Mouse (Mus musculus) ZHBTc4 (cell line): ENCODE data around the gene Abcb8.

Experiments
- DNase-seq: peaks from one replicate; pipeline ENCODE4 v3.0.0-alpha.2; 2011; ENCODE audit warnings: low read depth, low spot score

The Abcb8 gene

GRCm38 (mm10) chr5:24366426-24366825, 27.0 kb upstream of the Abcb8 start:
- no peak for DNase-seq

- DNase-seq = no peak
Measured at GRCm38 (mm10) chr5:24369767-24370166, 23.7 kb upstream of the Abcb8 start.

- DNase-seq = no peak
Measured at GRCm38 (mm10) chr5:24373807-24374206, 19.7 kb upstream of the Abcb8 start.

- DNase-seq = no peak
Measured at GRCm38 (mm10) chr5:24374216-24374615, 19.2 kb upstream of the Abcb8 start.

GRCm38 (mm10) chr5:24374666-24375328, 18.7 kb upstream of the Abcb8 start:
- no peak for DNase-seq

- no peak for DNase-seq
Measured at GRCm38 (mm10) chr5:24378700-24379099, 14.8 kb upstream of the Abcb8 start.

GRCm38 (mm10) chr5:24379501-24379900, 14.0 kb upstream of the Abcb8 start:
- DNase-seq = no peak

- DNase-seq = no peak
Measured at GRCm38 (mm10) chr5:24380499-24380898, 13.0 kb upstream of the Abcb8 start.

GRCm38 (mm10) chr5:24381486-24381885, 12.0 kb upstream of the Abcb8 start:
- no peak for DNase-seq

- no peak for DNase-seq
Measured at GRCm38 (mm10) chr5:24381988-24382387, 11.5 kb upstream of the Abcb8 start.

GRCm38 (mm10) chr5:24383026-24383859, 10.2 kb upstream of the Abcb8 start:
- DNase-seq = peak; percentile 99

GRCm38 (mm10) chr5:24384407-24384806, 9.1 kb upstream of the Abcb8 start:
- DNase-seq = no peak

- no peak for DNase-seq
Measured at GRCm38 (mm10) chr5:24385374-24385773, 8.1 kb upstream of the Abcb8 start.

GRCm38 (mm10) chr5:24385887-24386550, 7.4 kb upstream of the Abcb8 start:
- DNase-seq = no peak

- peak; percentile 76 for DNase-seq
Measured at GRCm38 (mm10) chr5:24387264-24388241, 5.9 kb upstream of the Abcb8 start.

GRCm38 (mm10) chr5:24388246-24388915, 5.1 kb upstream of the Abcb8 start:
- peak; percentile 34 for DNase-seq

GRCm38 (mm10) chr5:24389011-24389657, 4.3 kb upstream of the Abcb8 start:
- DNase-seq = peak; percentile 81

GRCm38 (mm10) chr5:24389658-24390020, 3.8 kb upstream of the Abcb8 start:
- no peak for DNase-seq

- DNase-seq = no peak
Measured at GRCm38 (mm10) chr5:24391864-24392263, 1.6 kb upstream of the Abcb8 start, which contains the start of gene Atg9b. Gene Atg9b, minus strand, starts transcription at chr5:24392143.

GRCm38 (mm10) chr5:24392724-24393123, 739 bp upstream of the Abcb8 start:
- no peak for DNase-seq
